Comparison of ENCODE assay signal across 8 mouse cellular contexts in the genomic region with DNA sequence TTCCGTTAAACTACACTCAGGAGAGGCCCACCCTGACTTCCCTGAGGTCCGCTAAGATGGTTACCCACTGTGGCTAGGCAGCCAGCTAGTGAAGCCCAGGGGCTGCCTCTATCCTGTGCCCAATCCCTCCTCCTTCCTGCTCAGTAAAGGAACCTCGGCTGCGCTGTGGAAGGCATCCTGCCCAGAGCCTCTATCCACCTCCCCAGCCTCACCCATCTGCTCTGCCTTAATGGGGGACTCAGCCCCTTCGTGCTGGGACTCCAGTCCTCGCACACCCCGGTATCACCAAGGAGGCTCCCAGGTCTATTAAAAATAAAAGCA. TPM values are rescaled to one million over a fixed set of nuclear protein-coding genes. Genes with fewer than 3 reads are reported as not detected.
DNase-seq lines count a peak whose midpoint lies in the region; ATAC-seq and TF ChIP-seq lines count a peak whose summit lies in the region.

No protein-coding gene starts in this region.

- H3K9me3 ChIP-seq in lung, postnatal 0 days (ENCODE audit: low read length): no peaks in the 10 kb centered on the region
- H3K9me3 ChIP-seq in midbrain, embryonic 11.5 days (ENCODE audit: control insufficient read depth, low read length): no peaks in the 10 kb centered on the region

- H3K36me3 ChIP-seq in lung, postnatal 0 days (ENCODE audit: insufficient read depth, low read length): no peaks in the 10 kb centered on the region
- no peaks in the 10 kb centered on the region for H3K36me3 ChIP-seq in midbrain, embryonic 11.5 days (ENCODE audit: control insufficient read depth, insufficient read depth, low read length)

- H3K27me3 ChIP-seq in lung, postnatal 0 days (replicated peaks; ENCODE audit: insufficient read depth, low read length): 0 out of 2 replicates have a peak, but pooled peaks cover 12% of the 10 kb centered on the region
- H3K27me3 ChIP-seq in midbrain, embryonic 11.5 days (ENCODE audit: control insufficient read depth, insufficient read depth, low read length): peaks cover 11% of the 10 kb centered on the region

- TF ChIP-seq EP300 in lung, postnatal 0 days (IDR thresholded peaks at IDR 0.05): no peak

- H3K4me3 ChIP-seq in lung, postnatal 0 days (ENCODE audit: low read depth, low read length): peak overlapping the region; percentile 8; the same call in 1 of the 2 replicates
- peak overlapping the region; percentile 49 for H3K4me3 ChIP-seq in midbrain, embryonic 11.5 days (ENCODE audit: low read depth, low read length)

- 22% methylated on average over 7 of the region's 7 CpGs for WGBS in lung, postnatal 0 days
- 21% methylated on average over 7 of the region's 7 CpGs for WGBS in midbrain, embryonic 11.5 days

- no peak overlapping the region for H3K27ac ChIP-seq in lung, postnatal 0 days (ENCODE audit: low read length)
- H3K27ac ChIP-seq in midbrain, embryonic 11.5 days (ENCODE audit: low read depth, low read length): no peak overlapping the region

- peak overlapping the region; percentile 54; the same call in 1 of the 2 replicates for H3K4me2 ChIP-seq in lung, postnatal 0 days (replicated peaks; ENCODE audit: low read depth, low read length)
- peak overlapping the region; percentile 82 for H3K4me2 ChIP-seq in midbrain, embryonic 11.5 days

- H3K9ac ChIP-seq in lung, postnatal 0 days (replicated peaks; ENCODE audit: low read depth): no peak overlapping the region
- peak overlapping the region; percentile 73; the same call in 1 of the 2 replicates for H3K9ac ChIP-seq in midbrain, embryonic 11.5 days (ENCODE audit: low read length)

- no peak for TF ChIP-seq CTCF in lung, postnatal 0 days (IDR thresholded peaks at IDR 0.05)

- no peak for ATAC-seq in lung, postnatal 0 days
- peak; percentile 6 to 11; a peak in 1 of 4 replicates for ATAC-seq in hematopoietic stem cell, adult 5-6 weeks (replicated peaks in 1 of 2; ENCODE audit: insufficient read depth in 1 of 2, low FRiP score in 2 of 2, low TSS enrichment in 1 of 2, low read depth in 1 of 2, poor library complexity in 2 of 2, severe bottlenecking in 2 of 2)
- ATAC-seq in midbrain, embryonic 11.5 days (ENCODE audit: low FRiP score): no peak

- no peak for DNase-seq in lung, postnatal 0 days (ENCODE audit: low spot score)
- no peak for DNase-seq in lung, adult 18-20 months
- DNase-seq in cerebellum, postnatal 14 days: peak; percentile 70 to 74
- no peak for DNase-seq in midbrain, embryonic 11.5 days (ENCODE audit: low spot score, missing footprints)
- DNase-seq in retina, embryonic 14.5 days (ENCODE audit: low spot score): no peak
- no peak for DNase-seq in gastrocnemius, postnatal 25 days
- DNase-seq in gastrocnemius, postnatal 4 days (ENCODE audit: low spot score in 2 of 2): no peak

- H3K4me1 ChIP-seq in lung, postnatal 0 days (ENCODE audit: insufficient read depth, low read depth, low read length): peaks cover 4% of the 10 kb centered on the region
- H3K4me1 ChIP-seq in midbrain, embryonic 11.5 days (ENCODE audit: control insufficient read depth, insufficient read depth, low read length): 0 out of 2 replicates have a peak, but pooled peaks cover 10% of the 10 kb centered on the region

RNA-seq across cellular contexts. Expression of gene Coro1a, which starts 3.9 kb away (rescaled TPM):
- 61.4 and 65.3 TPM in 2 replicates for polyA plus RNA-seq in lung, postnatal 0 days (2015; fragmentation: Nextera tagmentation; extraction: Ambion mirVana)
- 352 and 456 TPM in 2 replicates for total RNA-seq in hematopoietic stem cell, adult 5-6 weeks (2017)
- 46.2 TPM in 2 replicates for polyA plus RNA-seq in midbrain, embryonic 11.5 days (2014; fragmentation: Nextera tagmentation; extraction: Ambion mirVana)
- total RNA-seq in gastrocnemius, postnatal 25 days (2021): 1 to 10 TPM; 2.1 to 3.3 TPM
- 10 to 100 TPM; 11.8 to 14.5 TPM for total RNA-seq in gastrocnemius, postnatal 4 days (2021)

RNA-seq across cellular contexts. Expression of gene Slx1b, which starts 8.1 kb away (rescaled TPM):
- polyA plus RNA-seq in lung, postnatal 0 days (2015; fragmentation: Nextera tagmentation; extraction: Ambion mirVana): 9.2 and 10.4 TPM in 2 replicates
- total RNA-seq in hematopoietic stem cell, adult 5-6 weeks (2017): 4.1 and 6.3 TPM in 2 replicates
- 10.2 and 10.3 TPM in 2 replicates for polyA plus RNA-seq in midbrain, embryonic 11.5 days (2014; fragmentation: Nextera tagmentation; extraction: Ambion mirVana)
- total RNA-seq in gastrocnemius, postnatal 25 days (2021): 1 to 10 TPM; 2.7 to 3.3 TPM
- total RNA-seq in gastrocnemius, postnatal 4 days (2021): 1 to 10 TPM; 7.0 to 7.4 TPM

RNA-seq across cellular contexts. Expression of gene Bola2, which starts 8.5 kb away (rescaled TPM):
- 76.1 and 77.4 TPM in 2 replicates for polyA plus RNA-seq in lung, postnatal 0 days (2015; fragmentation: Nextera tagmentation; extraction: Ambion mirVana)
- 73.1 and 88.6 TPM in 2 replicates for total RNA-seq in hematopoietic stem cell, adult 5-6 weeks (2017)
- 158 and 180 TPM in 2 replicates for polyA plus RNA-seq in midbrain, embryonic 11.5 days (2014; fragmentation: Nextera tagmentation; extraction: Ambion mirVana)
- total RNA-seq in gastrocnemius, postnatal 25 days (2021): 10 to 100 TPM; 33.1 to 37.0 TPM
- total RNA-seq in gastrocnemius, postnatal 4 days (2021): 10 to 100 TPM; 56.2 to 61.9 TPM

RNA-seq across cellular contexts. Expression of gene Sult1a1, which starts 27.5 kb away (rescaled TPM):
- 57.1 and 58.4 TPM in 2 replicates for polyA plus RNA-seq in lung, postnatal 0 days (2015; fragmentation: Nextera tagmentation; extraction: Ambion mirVana)
- total RNA-seq in hematopoietic stem cell, adult 5-6 weeks (2017): 8.2 and 17.1 TPM in 2 replicates
- polyA plus RNA-seq in midbrain, embryonic 11.5 days (2014; fragmentation: Nextera tagmentation; extraction: Ambion mirVana): 0.10 and 0.69 TPM in 2 replicates
- 10 to 100 TPM; 12.3 to 22.9 TPM for total RNA-seq in gastrocnemius, postnatal 25 days (2021)
- 10 to 100 TPM; 13.1 to 14.2 TPM for total RNA-seq in gastrocnemius, postnatal 4 days (2021)

RNA-seq across cellular contexts. Expression of gene Sgf29, which starts 54.6 kb away (rescaled TPM):
- polyA plus RNA-seq in lung, postnatal 0 days (2015; fragmentation: Nextera tagmentation; extraction: Ambion mirVana): 42.9 and 49.5 TPM in 2 replicates
- total RNA-seq in hematopoietic stem cell, adult 5-6 weeks (2017): 33.2 and 46.9 TPM in 2 replicates
- 44.4 and 49.4 TPM in 2 replicates for polyA plus RNA-seq in midbrain, embryonic 11.5 days (2014; fragmentation: Nextera tagmentation; extraction: Ambion mirVana)
- 10 to 100 TPM; 24.0 to 25.1 TPM for total RNA-seq in gastrocnemius, postnatal 25 days (2021)
- total RNA-seq in gastrocnemius, postnatal 4 days (2021): 10 to 100 TPM; 27.7 to 31.8 TPM

Comparison
In these comparisons a context has a peak if more than half of its experiments do, and no peak if none do; other contexts are left out.
1. ATAC-seq: peak in hematopoietic stem cell, adult 5-6 weeks (2 of 2); none in lung, postnatal 0 days (single experiment) and midbrain, embryonic 11.5 days (single experiment).
2. DNase-seq: peak in cerebellum, postnatal 14 days (2 of 2); none in lung, postnatal 0 days (single experiment), lung, adult 18-20 months (0 of 2), midbrain, embryonic 11.5 days (single experiment), retina, embryonic 14.5 days (single experiment), gastrocnemius, postnatal 25 days (single experiment) and gastrocnemius, postnatal 4 days (0 of 2).
3. RNA of gene Coro1a, which starts 3.9 kb away (total RNA-seq): 352 to 456 TPM in hematopoietic stem cell, adult 5-6 weeks; 11.8 to 14.5 TPM in gastrocnemius, postnatal 4 days and 2.1 to 3.3 TPM in gastrocnemius, postnatal 25 days; every median in the first group is over 10 times any median in the second.